Mouse (Mus musculus) liver, embryonic 16.5 days (tissue): ENCODE data around the gene Mylpf. TPM values are rescaled to one million over a fixed set of nuclear protein-coding genes. Genes with fewer than 3 reads are reported as not detected.

Experiments
- ATAC-seq: fragments of 200-750 bp; cut with Nextera tagmentation; 2 replicates; pipeline ENCODE4 v1.8.0; 2017; ENCODE audit warnings: low read depth, mild to moderate bottlenecking, moderate number of reproducible peaks, moderate library complexity
- H3K27ac ChIP-seq: fragments of 300-500 bp; sonication (generic); 2 replicates; pipeline ENCODE4 v1.5.1; 2014; ENCODE audit warnings: mild to moderate bottlenecking, low read length
- H3K27me3 ChIP-seq: fragments of 300-500 bp; sonication (generic); 2 replicates; pipeline ENCODE4 v1.6.1; 2014; ENCODE audit warnings: low read depth, low read length, mixed read lengths; ENCODE audit not compliant: control insufficient read depth, insufficient read depth
- H3K36me3 ChIP-seq: fragments of 300-500 bp; sonication (generic); 2 replicates; pipeline ENCODE4 v1.6.1; 2014; ENCODE audit warnings: mild to moderate bottlenecking; ENCODE audit not compliant: control insufficient read depth, insufficient read depth
- H3K4me1 ChIP-seq: fragments of 300-500 bp; sonication (generic); 2 replicates; pipeline ENCODE4 v1.6.1; 2014; ENCODE audit warnings: low read depth, low read length, mixed read lengths; ENCODE audit not compliant: control insufficient read depth
- H3K4me2 ChIP-seq: fragments of 300-500 bp; sonication (generic); 2 replicates; pipeline ENCODE4 v1.6.1; 2014; ENCODE audit warnings: low read depth, low read length, mixed read lengths
- H3K4me3 ChIP-seq: fragments of 300-500 bp; sonication (generic); 2 replicates; pipeline ENCODE4 v1.5.1; 2014; ENCODE audit warnings: low read depth, mild to moderate bottlenecking, low read length
- H3K9ac ChIP-seq: fragments of 300-500 bp; sonication (generic); 2 replicates; pipeline ENCODE4 v1.6.1; 2014; ENCODE audit warnings: low read depth, low read length
- H3K9me3 ChIP-seq: fragments of 300-500 bp; sonication (generic); replicated peaks from 2 replicates; pipeline ENCODE4 v1.6.1; 2016; ENCODE audit warnings: low read length; ENCODE audit not compliant: control insufficient read depth
- WGBS: fragments of 180-500 bp; shearing (Covaris S2); extraction: QIAGEN DNeasy Blood & Tissue Kit; methylation state at CpG from one replicate; pipeline ENCODE4 v1.1.7; 2014; ENCODE audit not compliant: insufficient replicate concordance; 5-methylcytosine and 5-hydroxymethylcytosine counted together
- polyA plus RNA-seq: library from polyadenylated mRNA; unstranded; fragments of >200 nt; fragmentation: Nextera tagmentation; extraction: Ambion mirVana; gene quantifications from 2 replicates; pipeline ENCODE4 v1.2.1, GENCODE M21; 2015

Mylpf gene
- polyA plus RNA-seq, 1 experiment from 2014 or later = 92.3 TPM

GRCm38 (mm10) chr7:127231376-127231775 is 22.7 kb downstream of the Mylpf start:
- no peak for ATAC-seq
- Histone ChIP-seq H3K36me3 (peaks cover 15% of the 10 kb centered on the region), H3K4me1 (peaks cover 34% of the 10 kb centered on the region), H3K9ac (peak overlapping the region; percentile 95), H3K9me3 (no peaks in the 10 kb centered on the region), H3K27me3 (no peaks in the 10 kb centered on the region), H3K4me2 (peak overlapping the region; percentile 76), H3K4me3 (peak overlapping the region; percentile 92), H3K27ac (no peak overlapping the region; the same call in 1 of the 2 replicates)
- 46% methylated on average over 3 of the region's 3 CpGs for WGBS

GRCm38 (mm10) chr7:127231826-127232621 is 23.3 kb downstream of the Mylpf start:
- Histone ChIP-seq H3K4me3 (peak overlapping the region; percentile 92), H3K9ac (peak overlapping the region; percentile 95), H3K27ac (peak overlapping the region; percentile 91), H3K4me1 (peaks cover 30% of the 10 kb centered on the region), H3K4me2 (peak overlapping the region; percentile 76), H3K36me3 (peaks cover 18% of the 10 kb centered on the region), H3K9me3 (no peaks in the 10 kb centered on the region), H3K27me3 (no peaks in the 10 kb centered on the region)
- WGBS = 4% methylated on average over 20 of the region's 20 CpGs
- ATAC-seq = no peak

- under 1% methylated on average over 64 of the region's 64 CpGs for WGBS
- peaks cover 22% of the 10 kb centered on the region for H3K4me1 ChIP-seq
- H3K9ac ChIP-seq = peak within 1 kb of the TSS; percentile 95
- H3K4me3 ChIP-seq = peak within 1 kb of the TSS; percentile 92
- no peaks in the 10 kb centered on the region for H3K9me3 ChIP-seq
- peak within 1 kb of the TSS; percentile 91 for H3K27ac ChIP-seq
- H3K27me3 ChIP-seq = no peaks in the 10 kb centered on the region
- peak; percentile 84 for ATAC-seq
- H3K36me3 ChIP-seq = peaks cover 18% of the 10 kb centered on the region
- H3K4me2 ChIP-seq = peak within 1 kb of the TSS; percentile 76
These were observed 24.1 kb downstream of the Mylpf start, which contains the start of the genes Zfp553 and Sept1 for GRCm38 (mm10) chr7:127232622-127233367. Gene Zfp553, plus strand, starts transcription at chr7:127233061. Gene Sept1, minus strand, starts transcription at chr7:127233130.

- H3K27ac ChIP-seq = peak overlapping the region; percentile 91
- peak overlapping the region; percentile 95 for H3K9ac ChIP-seq
- peak; percentile 44 for ATAC-seq
- H3K4me3 ChIP-seq = peak overlapping the region; percentile 92
- peaks cover 21% of the 10 kb centered on the region for H3K4me1 ChIP-seq
- peaks cover 18% of the 10 kb centered on the region for H3K36me3 ChIP-seq
- peak overlapping the region; percentile 76 for H3K4me2 ChIP-seq
- WGBS = under 1% methylated on average over 27 of the region's 27 CpGs
- H3K9me3 ChIP-seq = no peaks in the 10 kb centered on the region
- no peaks in the 10 kb centered on the region for H3K27me3 ChIP-seq
These were observed 24.7 kb downstream of the Mylpf start for GRCm38 (mm10) chr7:127233368-127233749.

GRCm38 (mm10) chr7:127233765-127234164 is 25.1 kb downstream of the Mylpf start:
- Histone ChIP-seq H3K36me3 (peaks cover 18% of the 10 kb centered on the region), H3K27me3 (no peaks in the 10 kb centered on the region), H3K4me1 (peaks cover 20% of the 10 kb centered on the region), H3K9ac (peak overlapping the region; percentile 95), H3K9me3 (no peaks in the 10 kb centered on the region), H3K27ac (peak overlapping the region; percentile 91), H3K4me2 (peak overlapping the region; percentile 76), H3K4me3 (peak overlapping the region; percentile 92)
- 2% methylated on average over 9 of the region's 9 CpGs for WGBS
- ATAC-seq = no peak

- peaks cover 15% of the 10 kb centered on the region for H3K36me3 ChIP-seq
- H3K9me3 ChIP-seq = no peaks in the 10 kb centered on the region
- no peak overlapping the region for H3K27ac ChIP-seq
- no peaks in the 10 kb centered on the region for H3K27me3 ChIP-seq
- no peak overlapping the region for H3K4me3 ChIP-seq
- 85% methylated on average over 2 of the region's 2 CpGs for WGBS
- H3K9ac ChIP-seq = no peak overlapping the region
- no peak for ATAC-seq
- peaks cover 19% of the 10 kb centered on the region for H3K4me1 ChIP-seq
- no peak overlapping the region for H3K4me2 ChIP-seq
These were observed 26.1 kb downstream of the Mylpf start for GRCm38 (mm10) chr7:127234777-127235176.

- H3K36me3 ChIP-seq = no peaks in the 10 kb centered on the region; the same call in 1 of the 2 replicates
- WGBS = 31% methylated on average over 2 of the region's 2 CpGs
- no peaks in the 10 kb centered on the region for H3K9me3 ChIP-seq
- H3K27me3 ChIP-seq = no peaks in the 10 kb centered on the region
- peak overlapping the region; percentile 83 for H3K4me3 ChIP-seq
- H3K27ac ChIP-seq = peak overlapping the region; percentile 91; the same call in 1 of the 2 replicates
- H3K4me2 ChIP-seq = peak overlapping the region; percentile 100
- ATAC-seq = no peak
- H3K4me1 ChIP-seq = peaks cover 25% of the 10 kb centered on the region
- H3K9ac ChIP-seq = peak overlapping the region; percentile 91; the same call in 1 of the 2 replicates
These were observed 34.7 kb downstream of the Mylpf start for GRCm38 (mm10) chr7:127243361-127243867.

- under 1% methylated on average over 51 of the region's 56 CpGs for WGBS
These were observed 35.4 kb downstream of the Mylpf start, which contains the start of gene Zfp771 for GRCm38 (mm10) chr7:127243870-127244657. Gene Zfp771, plus strand, starts transcription at chr7:127244274.

More at GRCm38 (mm10) chr7:127243870-127244657, 35.4 kb downstream of the Mylpf start, which contains the start of gene Zfp771:
- Histone ChIP-seq H3K27ac (peak within 1 kb of the TSS; percentile 91), H3K4me1 (peaks cover 25% of the 10 kb centered on the region), H3K9ac (peak within 1 kb of the TSS; percentile 91), H3K9me3 (no peaks in the 10 kb centered on the region), H3K36me3 (no peaks in the 10 kb centered on the region; the same call in 1 of the 2 replicates), H3K4me2 (peak within 1 kb of the TSS; percentile 100), H3K27me3 (no peaks in the 10 kb centered on the region), H3K4me3 (peak within 1 kb of the TSS; percentile 83)
- peak; percentile 97 for ATAC-seq
